Mouse (Mus musculus) cortical plate, adult 2 months (tissue): Measurements from ENCODE around the gene Ssh1. TPM values are rescaled to one million over a fixed set of nuclear protein-coding genes. Genes with fewer than 3 reads are reported as not detected.

ENCODE experiments used
- H3K27ac ChIP-seq: fragments of 200-500 bp; 2 replicates; pipeline ENCODE4 v1.5.1; 2012; ENCODE audit warnings: low read length, control low read depth, inconsistent platforms; ENCODE audit not compliant: insufficient read depth
- H3K4me1 ChIP-seq: fragments of 200-500 bp; 2 replicates; pipeline ENCODE4 v1.6.1; 2011; ENCODE audit warnings: low read length; ENCODE audit not compliant: control insufficient read depth, insufficient read depth
- H3K4me3 ChIP-seq: fragments of 200-500 bp; 2 replicates; pipeline ENCODE4 v1.5.1; 2011; ENCODE audit warnings: mild to moderate bottlenecking, low read length, control low read depth; ENCODE audit not compliant: insufficient read depth
- CTCF ChIP-seq: fragments of 200-500 bp; IDR thresholded peaks from 2 replicates; pipeline ENCODE4 v1.5.1; 2011; ENCODE audit warnings: mild to moderate bottlenecking, control low read depth, low read length; ENCODE audit not compliant: insufficient read depth; ENCODE audit errors: extremely low read depth
- POLR2A ChIP-seq: fragments of 200-500 bp; IDR thresholded peaks from 2 replicates; pipeline ENCODE4 v1.6.1; 2011; ENCODE audit warnings: mild to moderate bottlenecking, low read length, control low read depth; ENCODE audit not compliant: insufficient read depth; ENCODE audit errors: extremely low read depth
- polyA plus RNA-seq: library from polyadenylated mRNA; depleted of rRNA; stranded (reverse); fragments of >200 nt; gene quantifications from 2 replicates; pipeline ENCODE4 v1.2.3, GENCODE M21; 2012

Gene Ssh1
- polyA plus RNA-seq, 1 experiment, result 10.3 TPM

DNA sequence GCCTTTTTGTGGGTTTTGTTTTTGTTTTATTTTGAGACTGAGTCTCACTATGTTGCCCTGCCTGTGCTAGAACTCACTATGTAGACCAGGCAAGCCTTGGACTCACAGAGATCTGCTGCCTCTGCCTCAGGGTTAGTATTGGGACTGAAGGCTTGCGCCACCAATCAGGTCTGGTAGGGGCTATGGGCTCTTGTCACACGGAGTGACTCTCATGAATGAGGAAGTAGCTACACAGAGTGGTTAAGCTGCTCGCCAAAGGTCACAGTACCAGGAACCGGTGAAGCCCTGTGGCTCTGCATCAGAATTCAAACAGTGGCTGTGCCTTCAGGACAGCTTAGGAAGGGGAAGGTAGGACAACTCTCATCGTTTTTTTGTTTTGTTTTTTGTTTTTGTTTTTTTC is 5.7 kb upstream of the Ssh1 start:
- Histone ChIP-seq H3K4me3 (no peak overlapping the region), H3K4me1 (no peaks in the 10 kb centered on the region), H3K27ac (no peak overlapping the region)
- TF ChIP-seq POLR2A (no peak), CTCF (no peak)

DNA sequence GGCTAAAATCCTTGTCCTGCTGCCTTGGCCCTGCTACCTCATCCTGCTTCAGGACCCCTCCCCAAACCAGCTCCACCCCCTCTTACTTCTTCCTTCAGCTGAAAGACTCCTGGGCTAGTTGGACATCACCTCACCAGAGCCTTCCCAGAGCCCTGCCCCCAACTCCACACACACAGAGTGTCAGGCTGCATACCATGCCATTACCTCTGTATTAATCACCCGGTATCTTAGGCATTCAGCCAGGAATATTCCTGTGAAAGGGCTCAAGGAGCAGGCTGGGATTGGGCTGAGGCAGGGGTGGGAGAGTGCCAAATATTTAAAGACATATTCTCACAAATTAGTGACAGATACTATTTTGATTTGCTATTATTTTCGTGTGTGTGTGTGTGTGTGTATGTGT is 2.8 kb upstream of the Ssh1 start:
- Histone ChIP-seq H3K4me1 (peaks cover 3% of the 10 kb centered on the region; the same call in 1 of the 2 replicates), H3K4me3 (no peak overlapping the region), H3K27ac (no peak overlapping the region)
- TF ChIP-seq POLR2A (no peak), CTCF (no peak)

DNA sequence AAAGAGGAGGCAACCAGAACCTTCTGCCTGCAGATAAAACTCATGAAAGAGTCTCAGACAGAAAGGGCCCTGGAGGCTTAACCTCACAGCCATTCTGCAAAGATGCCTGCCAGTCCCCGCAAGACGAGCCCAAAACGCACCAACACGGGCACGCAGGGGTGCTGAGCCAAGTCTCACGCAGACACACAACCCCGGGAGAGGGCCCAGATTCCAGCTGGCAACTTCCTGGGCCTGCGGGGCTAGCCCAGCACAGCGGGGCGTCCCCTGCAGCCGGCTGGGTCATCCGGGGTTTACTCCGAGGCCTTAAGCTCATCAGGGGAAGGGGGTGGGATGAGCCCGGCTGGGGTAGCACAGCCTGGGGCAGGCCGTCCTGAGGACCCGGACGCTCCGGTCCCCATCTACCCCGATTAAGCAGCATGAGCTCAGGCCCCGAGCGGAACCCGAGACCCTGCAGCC is 635 bp downstream of the Ssh1 start:
- no peak for TF ChIP-seq CTCF
- TF ChIP-seq POLR2A, result no peak
- H3K4me1 ChIP-seq, result peaks cover 6% of the 10 kb centered on the region; the same call in 1 of the 2 replicates

DNA sequence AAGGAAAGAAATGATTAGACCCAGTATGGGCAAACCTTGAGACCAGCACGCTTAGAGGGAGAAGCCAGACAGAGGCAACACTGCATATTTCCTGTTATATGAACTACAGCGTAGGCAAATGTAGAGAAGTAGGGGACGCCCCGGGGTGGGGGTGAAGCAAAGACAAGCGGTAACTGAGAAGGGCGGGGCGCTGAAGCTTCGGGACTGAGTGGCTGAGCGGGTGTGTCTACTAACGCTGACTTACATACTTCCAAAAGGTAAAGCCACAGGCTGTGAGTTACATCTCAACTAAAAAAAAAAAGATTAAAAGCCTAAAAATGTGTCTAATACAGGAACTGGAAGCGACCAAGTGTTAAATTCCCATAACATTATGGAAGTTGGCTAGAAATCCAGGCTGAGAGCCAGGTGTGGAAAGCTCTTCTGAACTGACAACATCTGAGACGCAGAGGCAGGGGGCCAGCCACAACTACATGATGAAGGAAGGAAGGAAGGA is 1.3 kb downstream of the Ssh1 start:
- Histone ChIP-seq H3K4me1 (peaks cover 6% of the 10 kb centered on the region; the same call in 1 of the 2 replicates), H3K4me3 (peak overlapping the region; percentile 95), H3K27ac (peak overlapping the region; percentile 51; the same call in 1 of the 2 replicates)
- TF ChIP-seq POLR2A (no peak), CTCF (no peak)

More for the DNA sequence above, 635 bp downstream of the Ssh1 start:
- Histone ChIP-seq H3K27ac (peak overlapping the region; percentile 51; the same call in 1 of the 2 replicates), H3K4me3 (peak overlapping the region; percentile 95)

DNA sequence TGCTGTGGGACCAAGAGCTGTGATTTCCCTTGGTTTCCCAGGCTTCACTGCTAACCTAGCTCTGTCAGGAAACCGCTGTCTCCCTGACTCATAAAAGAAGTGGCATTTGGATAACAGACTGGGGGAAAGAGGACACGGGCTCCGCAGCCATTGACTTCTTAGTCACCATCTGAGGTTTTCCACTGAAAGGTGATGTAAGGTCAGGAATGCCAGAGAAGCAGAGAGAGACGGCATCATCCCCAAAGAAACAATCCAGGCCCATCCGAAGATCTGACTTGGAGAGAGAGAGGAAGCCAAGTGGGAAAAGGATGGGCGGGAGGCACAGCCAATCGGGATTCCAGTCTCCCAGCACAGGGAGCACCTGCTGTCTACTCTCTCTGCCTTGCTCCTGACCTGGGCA is 2.6 kb downstream of the Ssh1 start:
- TF ChIP-seq CTCF (no peak), POLR2A (no peak)
- H3K27ac ChIP-seq, result no peak overlapping the region
- peaks cover 8% of the 10 kb centered on the region; the same call in 1 of the 2 replicates for H3K4me1 ChIP-seq
- H3K4me3 ChIP-seq, result no peak overlapping the region

DNA sequence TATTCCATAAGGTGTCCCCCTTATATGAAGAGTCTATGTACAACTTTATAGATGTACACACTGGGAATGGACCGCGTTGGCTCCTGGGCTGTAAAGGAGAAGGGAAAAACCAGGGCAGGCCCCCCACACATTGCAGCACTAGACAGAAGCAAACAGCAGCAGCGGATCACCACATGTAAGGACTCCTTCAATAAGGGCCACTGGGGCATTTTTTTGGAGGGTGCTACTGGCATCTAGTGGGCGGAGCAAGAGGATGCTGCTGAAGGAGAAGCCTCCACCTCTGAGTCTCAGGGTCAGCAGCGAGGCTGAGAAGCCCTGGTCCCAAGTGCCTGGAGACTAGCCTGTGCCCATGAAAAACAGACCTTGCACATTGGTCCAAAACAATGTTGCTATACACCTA is 3.1 kb downstream of the Ssh1 start:
- no peak overlapping the region for H3K4me3 ChIP-seq
- no peak for TF ChIP-seq POLR2A

DNA sequence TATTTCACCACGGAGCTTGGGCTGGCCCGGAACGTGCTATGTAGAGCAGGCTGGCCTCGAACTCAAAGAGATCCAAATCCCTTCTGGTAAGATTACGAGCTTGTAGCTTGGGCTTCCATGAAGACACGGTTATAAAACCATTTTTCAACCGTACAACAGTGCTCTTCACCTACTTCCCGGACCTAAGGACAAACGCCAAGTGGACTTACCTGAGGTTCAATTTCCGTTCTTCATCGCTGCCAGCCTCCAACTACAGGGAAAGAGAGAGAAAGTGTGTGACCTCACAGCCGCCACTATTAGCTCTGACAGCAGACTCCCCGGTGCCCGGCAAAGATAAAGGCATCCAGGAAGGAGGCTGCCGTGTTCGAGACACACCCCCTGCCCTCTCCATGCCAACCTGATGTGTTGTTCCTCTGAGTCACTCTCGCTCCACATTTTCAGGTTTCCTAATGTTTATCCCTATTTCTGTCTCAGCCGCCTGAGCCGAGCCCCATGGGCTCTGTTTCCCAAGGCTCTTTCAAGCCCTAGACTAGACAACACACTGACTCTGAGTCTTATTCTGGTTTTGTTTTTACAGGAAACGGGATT is 4.2 kb downstream of the Ssh1 start:
- Histone ChIP-seq H3K4me3 (no peak overlapping the region), H3K4me1 (peaks cover 8% of the 10 kb centered on the region; the same call in 1 of the 2 replicates), H3K27ac (no peak overlapping the region)
- TF ChIP-seq POLR2A (no peak), CTCF (no peak)

More for the DNA sequence above, 3.1 kb downstream of the Ssh1 start:
- no peak overlapping the region for H3K27ac ChIP-seq
- H3K4me1 ChIP-seq, result peaks cover 8% of the 10 kb centered on the region; the same call in 1 of the 2 replicates

DNA sequence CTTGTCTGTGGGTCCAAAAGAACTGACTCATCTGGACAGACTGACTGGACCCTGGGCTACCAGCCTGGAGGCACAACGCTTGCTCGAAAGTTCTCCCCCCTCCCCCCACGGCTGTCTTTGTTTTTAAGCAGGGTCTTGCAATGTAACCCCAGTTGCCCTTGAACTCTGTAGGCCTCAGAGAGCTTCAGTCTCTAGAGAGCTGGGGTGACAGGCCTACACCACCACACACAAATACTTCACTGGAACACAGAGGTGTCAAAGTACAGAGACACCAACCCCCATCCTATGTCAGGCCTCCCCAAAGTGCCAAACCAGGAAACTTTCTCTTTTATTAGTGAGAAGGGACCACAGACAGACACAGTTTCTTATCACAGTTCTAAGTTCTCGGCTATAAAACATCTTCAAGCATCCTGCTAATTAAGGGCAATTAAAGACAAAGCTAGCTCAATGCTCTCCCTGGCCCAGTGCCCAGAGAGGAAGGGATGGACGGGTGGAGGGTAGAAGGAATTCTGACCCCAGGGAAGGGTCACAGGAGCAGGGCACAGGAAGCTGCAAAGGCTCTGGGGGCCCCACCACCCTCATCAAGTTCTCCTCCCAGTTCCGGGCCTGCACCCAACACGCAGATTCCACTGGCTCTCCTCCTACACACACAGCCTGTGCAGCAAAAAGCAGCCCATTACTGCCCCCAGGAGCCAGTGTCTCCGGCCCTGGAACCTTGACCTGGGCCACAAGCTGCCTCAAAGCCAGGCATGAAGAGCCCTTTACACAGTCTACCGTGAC is 7.3 kb downstream of the Ssh1 start:
- no peak overlapping the region for H3K27ac ChIP-seq
- TF ChIP-seq POLR2A, result no peak
- TF ChIP-seq CTCF, result no peak
- no peak overlapping the region for H3K4me3 ChIP-seq
- H3K4me1 ChIP-seq, result peaks cover 4% of the 10 kb centered on the region; the same call in 1 of the 2 replicates

DNA sequence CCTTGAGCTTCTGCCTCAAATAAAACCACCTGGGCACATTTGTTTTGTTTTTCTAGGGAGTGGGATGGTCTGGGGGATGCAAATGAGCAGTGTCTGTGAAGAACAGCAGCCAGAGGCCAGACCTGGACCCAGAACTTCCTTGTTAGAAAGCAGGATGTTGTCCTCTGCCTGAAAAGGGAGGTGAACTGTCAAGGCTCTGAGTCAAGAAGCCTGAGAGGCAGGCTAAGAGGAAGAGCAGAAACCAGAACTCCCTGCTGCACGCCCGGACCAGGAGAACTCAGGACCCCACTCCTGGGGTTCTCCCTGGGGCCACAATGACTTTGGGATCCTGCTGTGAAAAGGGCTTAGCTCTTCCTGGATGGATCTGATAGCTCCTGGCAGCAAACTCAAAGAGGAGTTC is 8.0 kb downstream of the Ssh1 start:
- TF ChIP-seq CTCF, result no peak
- TF ChIP-seq POLR2A, result no peak
- H3K27ac ChIP-seq, result no peak overlapping the region
- no peak overlapping the region for H3K4me3 ChIP-seq
- peaks cover 3% of the 10 kb centered on the region; the same call in 1 of the 2 replicates for H3K4me1 ChIP-seq
